Mouse (Mus musculus) granulocyte monocyte progenitor cell, adult 5-6 weeks (primary cell): ENCODE results near the gene Zfp69. TPM values are rescaled to one million over a fixed set of nuclear protein-coding genes. Genes with fewer than 3 reads are reported as not detected.

Experiments used
- ATAC-seq: replicated peaks from 2 replicates; pipeline ENCODE4 v1.8.0; 2016; ENCODE audit warnings: mild to moderate bottlenecking, moderate TSS enrichment, inconsistent platforms; ENCODE audit not compliant: poor library complexity, severe bottlenecking
- total RNA-seq, 2 experiments: library from RNA; stranded (forward) in 1 of 2; stranded (reverse) in 1 of 2; fragments of 200-712, 200-1000 nt in 1 of 2; fragments of >200 nt in 1 of 2; fragmentation: Nextera tagmentation in 1 of 2; gene quantifications; 2 replicates each; pipeline ENCODE4 v1.2.3; 2014 to 2017

The Zfp69 gene
- total RNA-seq (2014; fragmentation: Nextera tagmentation) (0.66 and 1.1 TPM in 2 replicates), total RNA-seq (2017) (0.43 and 0.77 TPM in 2 replicates)

GRCm38 (mm10) chr4:120951428-120951973, at the start of gene Zfp69:
Gene Zfp69, minus strand, starts transcription at chr4:120951699.
- ATAC-seq = peak; percentile 89

GRCm38 (mm10) chr4:121001042-121001441, 49.5 kb upstream of the Zfp69 start:
- ATAC-seq = no peak

DNA sequence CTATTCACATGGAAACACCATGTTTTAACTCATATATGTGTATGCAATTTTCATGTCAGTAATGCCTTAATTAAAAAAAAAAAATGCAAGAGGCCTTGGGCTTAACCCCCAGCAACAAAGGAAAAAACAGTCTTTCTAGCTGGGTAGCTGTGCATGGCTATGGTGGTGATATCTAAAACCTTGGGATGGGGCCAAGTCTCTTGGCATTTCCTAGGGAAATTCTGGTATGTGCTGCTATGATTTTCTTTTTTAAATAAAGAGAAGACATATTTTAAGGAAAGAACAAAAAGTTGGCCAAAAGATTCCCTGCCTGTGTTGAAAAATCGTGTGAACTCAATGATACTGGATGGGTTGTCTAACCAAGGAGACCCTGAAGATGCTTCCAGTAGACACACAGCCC, 44.4 kb upstream of the Zfp69 start:
- no peak for ATAC-seq

DNA sequence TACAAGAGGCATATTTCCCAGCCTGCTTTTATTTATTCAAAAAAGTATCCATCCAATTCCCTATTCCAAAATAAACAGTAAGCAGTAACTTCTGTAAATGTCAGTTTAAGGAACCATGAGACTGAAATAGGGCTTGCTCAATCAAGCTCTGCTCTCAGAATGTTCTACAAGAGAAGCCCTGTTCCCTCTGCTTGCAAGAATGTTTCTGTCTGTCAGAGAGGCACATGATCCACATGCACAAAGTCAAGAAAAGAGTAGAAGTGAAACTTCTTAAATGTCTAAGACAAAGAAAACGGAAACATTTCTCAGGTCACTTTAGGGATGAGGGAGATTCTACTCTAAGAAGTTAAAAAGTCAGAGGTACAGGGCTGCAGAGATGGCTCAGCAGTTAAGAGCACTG, 41.5 kb upstream of the Zfp69 start:
- peak; percentile 99 for ATAC-seq

- no peak for ATAC-seq
Measured at GRCm38 (mm10) chr4:120992284-120992683, 40.8 kb upstream of the Zfp69 start.

- ATAC-seq = no peak
Measured at GRCm38 (mm10) chr4:120987319-120987718, 35.8 kb upstream of the Zfp69 start.

DNA sequence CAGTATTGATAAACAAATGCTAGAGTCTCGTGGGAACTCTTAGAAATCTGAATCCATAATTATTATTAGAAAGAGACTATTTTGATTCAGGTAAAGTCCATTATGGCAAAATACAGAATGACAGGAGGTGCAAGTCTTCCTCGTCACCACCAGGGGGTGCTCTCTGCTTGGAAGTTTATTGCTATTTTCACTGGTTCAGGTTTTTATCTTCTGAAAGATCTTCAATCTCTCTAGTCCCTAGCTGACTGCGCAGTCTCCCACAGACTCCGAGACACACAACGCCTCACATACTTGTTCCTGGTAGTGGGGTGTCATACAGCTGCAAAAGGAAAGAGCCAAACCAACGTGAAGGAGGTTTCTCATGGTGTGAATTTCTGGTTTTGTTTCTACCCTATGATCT, 34.9 kb upstream of the Zfp69 start:
- ATAC-seq = peak; percentile 87

- peak; percentile 48; the same call in 1 of the 2 replicates for ATAC-seq
Measured at GRCm38 (mm10) chr4:120978221-120978620, 26.7 kb upstream of the Zfp69 start.

DNA sequence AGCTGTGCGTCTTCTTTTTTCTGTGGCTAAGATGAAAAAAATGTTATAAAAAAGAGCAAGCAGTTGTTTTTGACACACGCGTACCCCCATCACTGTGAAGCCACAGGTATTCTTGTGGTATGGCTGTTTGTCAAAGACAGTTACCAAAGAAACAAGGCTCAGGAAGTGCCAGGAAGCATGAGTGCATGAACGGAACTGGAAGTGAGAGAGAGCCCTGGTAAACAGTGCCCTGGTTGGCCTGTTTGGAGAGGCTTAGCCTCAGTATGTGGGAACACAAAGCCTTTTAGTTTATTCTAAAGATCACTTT, 23.9 kb upstream of the Zfp69 start:
- peak; percentile 77 for ATAC-seq

GRCm38 (mm10) chr4:120974711-120975427, 23.4 kb upstream of the Zfp69 start:
- peak; percentile 15; the same call in 1 of the 2 replicates for ATAC-seq

- no peak for ATAC-seq
Measured at GRCm38 (mm10) chr4:120971842-120972241, 20.3 kb upstream of the Zfp69 start.

- ATAC-seq = peak; percentile 62; the same call in 1 of the 2 replicates
Measured at GRCm38 (mm10) chr4:120969382-120970146, 18.1 kb upstream of the Zfp69 start.

DNA sequence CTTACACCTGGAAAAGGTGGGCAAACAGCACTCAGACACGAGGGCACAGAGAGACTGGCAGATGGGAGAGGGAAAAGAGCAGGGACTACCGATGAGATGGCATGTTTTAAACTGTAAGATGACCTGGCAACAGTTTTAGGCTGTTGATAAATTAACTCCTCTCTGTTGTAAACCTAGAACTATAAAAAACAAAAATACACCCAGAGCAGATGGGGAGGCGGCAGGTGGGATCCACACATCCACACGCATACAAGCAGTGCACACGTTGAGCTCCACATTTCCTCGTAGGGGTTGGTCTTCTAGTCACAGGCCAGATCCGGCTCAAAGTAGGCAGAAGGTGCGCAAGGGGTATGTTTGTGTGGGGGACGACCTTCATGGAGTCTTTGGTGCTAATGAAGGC, 17.0 kb upstream of the Zfp69 start:
- ATAC-seq = no peak

DNA sequence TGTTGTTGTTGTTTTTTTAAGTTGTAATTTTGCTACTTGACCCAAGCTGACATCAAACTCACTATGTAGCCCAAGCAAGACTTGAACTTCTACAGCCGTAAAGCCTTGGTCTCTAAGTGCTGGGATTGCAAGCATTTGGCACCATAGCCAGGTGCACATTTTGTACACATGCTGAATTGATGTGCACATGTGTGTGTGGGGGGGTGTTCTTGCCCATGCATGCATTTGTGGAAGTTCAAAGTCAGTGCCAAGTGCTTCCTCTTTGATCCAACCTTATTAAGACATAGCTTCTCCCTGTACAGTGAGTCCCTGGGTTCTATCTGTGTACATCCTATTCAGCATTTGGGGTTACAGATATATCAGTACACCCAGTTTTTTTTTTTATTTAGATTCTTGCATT, 4.1 kb upstream of the Zfp69 start:
- ATAC-seq = 0 out of 2 replicates have a peak, but pooled peaks have one; percentile 21

GRCm38 (mm10) chr4:120953667-120954066, 2.2 kb upstream of the Zfp69 start:
- ATAC-seq = no peak

- no peak for ATAC-seq
Measured at GRCm38 (mm10) chr4:120953038-120953437, 1.5 kb upstream of the Zfp69 start.

DNA sequence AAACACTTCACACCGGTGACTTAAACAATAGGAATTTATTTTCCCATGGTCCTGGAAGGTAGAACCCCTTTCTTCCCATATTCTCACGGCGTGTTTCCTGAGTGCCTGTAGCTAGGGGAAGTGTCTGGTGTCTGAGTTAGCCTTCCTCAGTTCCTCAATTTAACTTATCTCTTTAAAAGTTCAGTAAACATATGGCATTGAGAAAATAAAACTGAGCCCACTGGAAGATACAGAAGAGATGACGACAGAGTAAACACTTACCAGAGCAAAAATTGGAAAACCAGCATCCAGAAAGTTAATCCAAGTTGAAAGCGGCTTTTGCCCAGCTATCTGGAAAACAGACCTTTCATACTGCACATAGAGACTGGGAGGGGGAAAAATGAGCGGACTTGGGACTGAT, 664 bp upstream of the Zfp69 start:
- peak; percentile 65 for ATAC-seq

DNA sequence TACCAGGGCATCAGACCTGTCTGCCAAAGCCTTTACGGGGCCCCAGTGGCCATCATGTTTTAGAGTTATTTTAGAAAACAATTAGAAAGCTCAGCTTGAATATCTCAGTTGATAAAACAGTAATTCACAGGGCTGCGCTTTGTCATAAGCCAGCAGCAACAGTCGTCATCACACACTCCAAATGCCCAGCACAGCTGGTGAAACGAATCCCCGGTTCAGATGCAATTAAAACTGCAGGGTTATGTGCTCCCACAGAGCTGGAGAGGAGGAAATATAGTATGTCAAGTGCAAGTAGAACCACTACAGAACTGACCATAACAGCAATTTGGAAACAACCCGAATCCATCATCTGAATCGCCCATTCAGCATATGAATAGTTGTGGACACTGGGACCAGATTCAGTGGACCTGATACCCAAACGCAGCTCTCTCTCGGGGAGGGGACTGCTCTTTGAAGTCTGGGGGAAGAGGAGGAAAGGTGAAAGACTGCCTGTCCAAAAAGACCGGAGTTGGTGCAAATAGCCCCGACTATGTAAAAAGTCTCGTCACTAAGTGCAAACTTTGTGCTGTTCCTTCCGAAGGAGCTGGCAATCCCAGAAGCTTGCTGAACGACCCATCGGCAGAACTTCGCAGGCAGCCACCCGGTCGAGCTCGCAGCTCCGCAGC, 604 bp downstream of the Zfp69 start:
- no peak for ATAC-seq

GRCm38 (mm10) chr4:120948938-120949337, 2.6 kb downstream of the Zfp69 start:
- ATAC-seq = no peak

DNA sequence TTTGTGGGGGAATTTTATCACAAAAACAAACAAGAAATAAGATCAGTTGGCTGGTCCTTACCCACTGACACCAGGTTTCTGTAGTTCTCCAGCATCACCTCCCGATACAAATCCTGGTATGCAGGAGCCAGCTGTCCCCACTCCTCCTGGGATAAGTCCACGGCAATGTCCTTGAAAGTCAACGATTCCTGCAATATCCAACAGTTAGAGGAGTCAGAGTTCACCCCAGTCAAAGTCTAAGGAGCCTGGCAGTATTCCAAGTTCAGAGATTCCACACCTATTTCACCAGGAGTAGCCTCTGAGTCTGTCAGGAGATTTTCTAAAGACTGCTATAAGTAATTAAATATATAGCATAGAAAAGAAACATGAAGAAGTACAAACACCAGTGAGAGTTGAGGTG, 16.5 kb downstream of the Zfp69 start:
- no peak for ATAC-seq

GRCm38 (mm10) chr4:120930736-120931135, 20.8 kb downstream of the Zfp69 start:
- no peak for ATAC-seq
